Mouse (Mus musculus) stomach, embryonic 16.5 days (tissue): ENCODE data around the gene Sorcs2. TPM values are rescaled to one million over a fixed set of nuclear protein-coding genes. Genes with fewer than 3 reads are reported as not detected.

Experiments
- ATAC-seq: fragments of 200-750 bp; cut with Nextera tagmentation; 2 replicates; pipeline ENCODE4 v1.8.0; 2017; ENCODE audit warnings: moderate number of reproducible peaks, moderate TSS enrichment; ENCODE audit not compliant: insufficient read depth, low FRiP score
- H3K27ac ChIP-seq: fragments of 300-500 bp; sonication (generic); 2 replicates; pipeline ENCODE4 v1.5.1; 2014; ENCODE audit warnings: low read length
- H3K27me3 ChIP-seq: fragments of 300-500 bp; sonication (generic); 2 replicates; pipeline ENCODE4 v1.6.1; 2014; ENCODE audit warnings: low read length, control low read depth, mixed read lengths; ENCODE audit not compliant: control insufficient read depth, insufficient read depth
- H3K36me3 ChIP-seq: fragments of 300-500 bp; sonication (generic); 2 replicates; pipeline ENCODE4 v1.6.1; 2014; ENCODE audit warnings: low read length; ENCODE audit not compliant: control insufficient read depth, insufficient read depth
- H3K4me1 ChIP-seq: fragments of 300-500 bp; sonication (generic); 2 replicates; pipeline ENCODE4 v1.6.1; 2014; ENCODE audit warnings: low read length, control low read depth, mixed read lengths; ENCODE audit not compliant: control insufficient read depth, insufficient read depth
- H3K4me2 ChIP-seq: fragments of 300-500 bp; sonication (generic); 2 replicates; pipeline ENCODE4 v1.6.1; 2014; ENCODE audit warnings: low read depth, low read length, mixed read lengths
- H3K4me3 ChIP-seq: fragments of 300-500 bp; sonication (generic); replicated peaks from 2 replicates; pipeline ENCODE4 v1.5.1; 2014; ENCODE audit warnings: mild to moderate bottlenecking, low read length
- H3K9ac ChIP-seq: fragments of 300-500 bp; sonication (generic); 2 replicates; pipeline ENCODE4 v1.6.1; 2014; ENCODE audit warnings: low read length
- H3K9me3 ChIP-seq: fragments of 300-500 bp; sonication (generic); replicated peaks from 2 replicates; pipeline ENCODE4 v1.6.1; 2016; ENCODE audit warnings: low read length, control low read depth; ENCODE audit not compliant: control insufficient read depth
- WGBS: fragments of 180-500 bp; shearing (Covaris S2); extraction: QIAGEN DNeasy Blood & Tissue Kit; methylation state at CpG from one replicate; pipeline ENCODE4 v1.1.7; 2014; 5-methylcytosine and 5-hydroxymethylcytosine counted together
- polyA plus RNA-seq: library from polyadenylated mRNA; unstranded; fragments of >200 nt; fragmentation: Nextera tagmentation; extraction: Ambion mirVana; gene quantifications from 2 replicates; pipeline ENCODE4 v1.2.1, GENCODE M21; 2015

Gene Sorcs2
- polyA plus RNA-seq, 1 experiment from 2014 or later: 11.8 TPM

DNA sequence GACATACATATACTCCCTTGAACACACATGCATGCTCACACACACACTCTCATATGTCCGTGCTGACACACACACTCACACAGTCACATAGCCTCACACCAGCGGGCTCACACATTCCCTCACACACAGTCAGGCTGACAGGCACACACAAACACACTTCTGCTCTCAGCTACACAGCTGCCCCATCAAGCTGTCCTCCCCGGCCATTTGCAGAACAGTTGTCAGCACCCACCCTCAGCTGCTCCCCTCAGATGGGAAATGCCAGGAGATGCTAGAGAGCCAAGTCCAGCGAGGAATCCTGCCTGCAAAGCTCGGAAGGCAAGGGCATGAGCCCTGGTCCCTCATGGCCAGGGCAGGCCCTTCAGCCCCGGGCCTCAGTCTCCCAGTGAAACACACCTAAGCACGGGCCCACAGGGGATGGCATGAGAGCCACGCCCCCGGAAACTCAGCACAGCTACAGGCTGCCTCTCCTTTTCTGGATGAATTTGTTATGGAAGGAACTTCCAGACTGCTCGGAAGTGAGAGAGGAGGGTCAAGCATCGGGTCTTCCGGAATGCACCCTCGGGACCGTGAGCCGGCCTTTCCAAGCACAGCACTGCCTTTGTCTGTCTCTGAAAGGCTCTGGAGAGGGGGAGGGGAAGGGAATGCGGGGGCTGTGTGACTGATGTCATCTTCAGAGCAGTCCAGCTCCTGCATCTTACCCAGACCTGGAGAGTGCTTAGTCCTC lies 84.4 kb downstream of the Sorcs2 start:
- Histone ChIP-seq H3K4me3 (no peak overlapping the region), H3K9me3 (no peaks in the 10 kb centered on the region), H3K27ac (peak overlapping the region; percentile 85; the same call in 1 of the 2 replicates), H3K36me3 (no peaks in the 10 kb centered on the region), H3K4me1 (peaks cover 27% of the 10 kb centered on the region), H3K4me2 (no peak overlapping the region), H3K27me3 (no peaks in the 10 kb centered on the region), H3K9ac (peak overlapping the region; percentile 50; the same call in 1 of the 2 replicates)
- WGBS: 29% methylated on average over 16 of the region's 16 CpGs
- ATAC-seq: peak; percentile 80

- Histone ChIP-seq H3K9me3 (no peaks in the 10 kb centered on the region), H3K4me2 (no peak overlapping the region)
- 52% methylated on average over 6 of the region's 6 CpGs for WGBS
These were observed 85.0 kb downstream of the Sorcs2 start for GRCm38 (mm10) chr5:36312926-36313325.

GRCm38 (mm10) chr5:36304299-36304980 lies 93.5 kb downstream of the Sorcs2 start:
- WGBS: 31% methylated on average over 7 of the region's 7 CpGs
- no peak overlapping the region for H3K9ac ChIP-seq
- H3K4me2 ChIP-seq: no peak overlapping the region
- H3K36me3 ChIP-seq: no peaks in the 10 kb centered on the region
- 0 out of 2 replicates have a peak, but pooled peaks cover 5% of the 10 kb centered on the region for H3K4me1 ChIP-seq
- H3K4me3 ChIP-seq: no peak overlapping the region
- no peak overlapping the region; the same call in 1 of the 2 replicates for H3K27ac ChIP-seq
- no peaks in the 10 kb centered on the region for H3K27me3 ChIP-seq
- ATAC-seq: no peak
- no peaks in the 10 kb centered on the region for H3K9me3 ChIP-seq

More at GRCm38 (mm10) chr5:36312926-36313325, 85.0 kb downstream of the Sorcs2 start:
- no peaks in the 10 kb centered on the region for H3K36me3 ChIP-seq
- H3K27ac ChIP-seq: no peak overlapping the region
- no peak overlapping the region; the same call in 1 of the 2 replicates for H3K9ac ChIP-seq
- ATAC-seq: peak; percentile 11; the same call in 1 of the 2 replicates
- no peak overlapping the region for H3K4me3 ChIP-seq
- H3K4me1 ChIP-seq: peaks cover 27% of the 10 kb centered on the region
- H3K27me3 ChIP-seq: no peaks in the 10 kb centered on the region

- Histone ChIP-seq H3K27ac (no peak overlapping the region), H3K9ac (no peak overlapping the region), H3K4me2 (no peak overlapping the region), H3K4me1 (0 out of 2 replicates have a peak, but pooled peaks cover 5% of the 10 kb centered on the region), H3K4me3 (no peak overlapping the region), H3K9me3 (no peaks in the 10 kb centered on the region), H3K36me3 (no peaks in the 10 kb centered on the region), H3K27me3 (no peaks in the 10 kb centered on the region)
- WGBS: 61% methylated on average over 4 of the region's 4 CpGs
- no peak for ATAC-seq
These were observed 96.8 kb downstream of the Sorcs2 start for GRCm38 (mm10) chr5:36301166-36301565.

DNA sequence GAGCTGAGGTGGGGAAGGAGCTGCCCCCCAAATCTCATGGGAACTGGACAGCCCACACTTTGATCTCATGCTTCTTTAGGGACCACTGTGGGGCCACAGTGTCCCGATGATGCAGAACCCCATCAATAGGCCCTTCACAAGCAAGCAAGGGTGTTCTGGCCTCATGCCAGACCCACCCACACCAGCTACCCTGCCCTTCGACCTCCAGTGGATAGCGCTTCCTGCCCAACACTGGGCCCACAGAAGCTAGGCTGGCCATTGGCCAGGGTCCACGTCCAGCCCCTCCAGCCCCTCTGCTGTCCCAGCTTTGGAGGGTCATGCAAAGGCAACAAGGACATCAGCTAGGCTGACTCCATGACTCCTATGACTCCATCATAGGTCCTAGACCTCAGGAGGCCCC lies 99.9 kb downstream of the Sorcs2 start:
- Histone ChIP-seq H3K36me3 (no peaks in the 10 kb centered on the region), H3K9me3 (no peaks in the 10 kb centered on the region), H3K27ac (no peak overlapping the region), H3K4me2 (no peak overlapping the region), H3K4me1 (0 out of 2 replicates have a peak, but pooled peaks cover 5% of the 10 kb centered on the region), H3K9ac (no peak overlapping the region), H3K27me3 (no peaks in the 10 kb centered on the region), H3K4me3 (no peak overlapping the region)
- WGBS: 78% methylated on average over 4 of the region's 4 CpGs
- no peak for ATAC-seq

- Histone ChIP-seq H3K9ac (no peak overlapping the region), H3K27ac (no peak overlapping the region), H3K4me2 (no peak overlapping the region), H3K4me1 (0 out of 2 replicates have a peak, but pooled peaks cover 5% of the 10 kb centered on the region), H3K4me3 (no peak overlapping the region), H3K27me3 (no peaks in the 10 kb centered on the region), H3K9me3 (no peaks in the 10 kb centered on the region), H3K36me3 (no peaks in the 10 kb centered on the region)
- ATAC-seq: no peak
- 62% methylated on average over 4 of the region's 4 CpGs for WGBS
These were observed 100.7 kb downstream of the Sorcs2 start for GRCm38 (mm10) chr5:36297246-36297645.

DNA sequence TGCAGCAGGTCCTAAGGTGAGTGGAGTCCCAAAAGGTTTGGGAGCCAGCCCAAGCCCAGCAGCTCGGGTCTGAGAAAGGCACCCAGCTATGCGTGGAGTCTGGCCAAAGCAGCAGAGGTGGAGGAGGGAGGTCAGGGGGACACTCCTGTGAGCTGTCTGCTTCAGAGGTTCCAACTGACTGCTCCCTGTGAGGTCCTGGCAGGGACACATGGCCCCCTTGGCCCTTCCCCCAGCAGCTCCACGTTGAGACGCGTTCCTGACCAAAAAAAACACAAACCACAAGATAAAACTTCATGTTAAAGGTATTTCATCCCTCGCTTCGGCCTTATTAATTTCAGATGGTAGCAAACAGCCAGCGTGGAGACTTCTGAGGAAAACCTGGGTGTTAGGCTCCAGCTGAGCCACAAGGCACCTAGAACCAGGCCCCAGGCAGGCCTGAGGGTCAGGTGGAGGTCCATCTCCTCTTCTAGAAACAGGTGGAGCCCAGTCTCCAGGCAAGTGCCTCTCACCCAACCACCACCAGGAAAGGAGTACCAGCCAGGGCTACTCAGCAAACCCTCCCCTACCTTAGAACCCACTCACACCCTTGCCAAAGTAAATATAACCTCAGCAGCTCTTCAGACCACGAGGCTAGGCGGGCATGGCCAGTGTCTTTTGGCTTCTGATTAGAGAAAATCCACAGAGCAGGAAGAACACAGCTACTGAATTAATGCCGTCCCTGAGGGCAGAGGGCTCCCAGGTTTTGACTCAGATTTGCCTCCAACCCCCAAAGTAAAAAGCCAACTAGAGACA lies 104.6 kb downstream of the Sorcs2 start:
- WGBS: 51% methylated on average over 11 of the region's 11 CpGs
- no peaks in the 10 kb centered on the region for H3K27me3 ChIP-seq
- H3K36me3 ChIP-seq: no peaks in the 10 kb centered on the region
- ATAC-seq: no peak
- no peak overlapping the region for H3K4me3 ChIP-seq
- H3K27ac ChIP-seq: no peak overlapping the region
- no peak overlapping the region for H3K9ac ChIP-seq
- H3K4me1 ChIP-seq: 0 out of 2 replicates have a peak, but pooled peaks cover 5% of the 10 kb centered on the region
- no peaks in the 10 kb centered on the region for H3K9me3 ChIP-seq
- no peak overlapping the region for H3K4me2 ChIP-seq

DNA sequence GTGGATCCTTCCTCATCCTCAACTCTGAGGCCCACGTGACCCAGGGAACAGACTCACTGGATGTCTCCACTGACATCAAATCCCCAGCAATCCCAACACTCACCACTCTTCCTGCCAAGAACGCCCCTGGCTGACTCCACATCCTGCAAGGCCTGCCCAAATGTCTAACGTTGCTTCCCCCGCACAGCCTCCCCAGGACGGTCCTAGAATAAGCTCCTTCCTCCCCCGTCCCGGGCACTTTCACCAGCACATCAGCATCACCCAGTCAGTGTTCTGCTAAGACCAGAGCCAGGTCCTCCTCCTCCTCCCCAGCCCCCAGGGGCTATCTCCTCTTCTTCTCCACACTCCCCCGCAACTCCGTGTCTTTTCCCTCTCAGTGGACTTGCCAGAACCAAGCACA lies 105.6 kb downstream of the Sorcs2 start:
- H3K27ac ChIP-seq: no peak overlapping the region
- WGBS: 63% methylated on average over 9 of the region's 9 CpGs

More for the DNA sequence above, 105.6 kb downstream of the Sorcs2 start:
- 0 out of 2 replicates have a peak, but pooled peaks have one; percentile 11 for ATAC-seq
- Histone ChIP-seq H3K4me1 (0 out of 2 replicates have a peak, but pooled peaks cover 5% of the 10 kb centered on the region), H3K36me3 (no peaks in the 10 kb centered on the region), H3K4me3 (no peak overlapping the region), H3K9ac (no peak overlapping the region), H3K9me3 (no peaks in the 10 kb centered on the region), H3K27me3 (no peaks in the 10 kb centered on the region), H3K4me2 (no peak overlapping the region)
